Mouse (Mus musculus): ENCODE results near the gene Cwc22.
"Not testable (repeated sequence)": the region's sequence is repeated elsewhere in the genome, so short reads cannot be mapped to it uniquely, and the experiment has no call there.

The Cwc22 gene

GRCm38 (mm10) chr2:77895906-77896570 lies 50.1 kb downstream of the Cwc22 start:
- not testable (repeated sequence) for DNase-seq

GRCm38 (mm10) chr2:77894896-77895295 lies 51.3 kb downstream of the Cwc22 start:
- no peak for DNase-seq

GRCm38 (mm10) chr2:77893505-77893904 lies 52.7 kb downstream of the Cwc22 start:
- DNase-seq: no peak

- no peak for DNase-seq
Observed at GRCm38 (mm10) chr2:77892573-77892972, 53.6 kb downstream of the Cwc22 start.

- DNase-seq: no peak
Observed at GRCm38 (mm10) chr2:77890836-77891438, 55.2 kb downstream of the Cwc22 start.

GRCm38 (mm10) chr2:77889949-77890348 lies 56.2 kb downstream of the Cwc22 start:
- DNase-seq: no peak

GRCm38 (mm10) chr2:77889401-77889800 lies 56.8 kb downstream of the Cwc22 start:
- DNase-seq: no peak

GRCm38 (mm10) chr2:77888826-77889225 lies 57.3 kb downstream of the Cwc22 start:
- no peak for DNase-seq

- DNase-seq: no peak
Observed at GRCm38 (mm10) chr2:77888056-77888455, 58.1 kb downstream of the Cwc22 start.

- DNase-seq: no peak
Observed at GRCm38 (mm10) chr2:77887166-77887565, 59.0 kb downstream of the Cwc22 start.

- DNase-seq: no peak
Observed at GRCm38 (mm10) chr2:77885491-77886130, 60.6 kb downstream of the Cwc22 start.

- DNase-seq: no peak
Observed at GRCm38 (mm10) chr2:77885036-77885435, 61.1 kb downstream of the Cwc22 start.

GRCm38 (mm10) chr2:77884491-77884890 lies 61.7 kb downstream of the Cwc22 start:
- peak; percentile 41 for DNase-seq

GRCm38 (mm10) chr2:77882961-77883360 lies 63.2 kb downstream of the Cwc22 start:
- peak; percentile 18 for DNase-seq

GRCm38 (mm10) chr2:77881301-77882199 lies 64.6 kb downstream of the Cwc22 start:
- peak; percentile 45 for DNase-seq

- DNase-seq: no peak
Observed at GRCm38 (mm10) chr2:77880351-77880750, 65.8 kb downstream of the Cwc22 start.

GRCm38 (mm10) chr2:77879736-77880135 lies 66.4 kb downstream of the Cwc22 start:
- DNase-seq: peak; percentile 5

GRCm38 (mm10) chr2:77877156-77877855 lies 68.9 kb downstream of the Cwc22 start:
- peak; percentile 44 for DNase-seq

- peak; percentile 61 for DNase-seq
Observed at GRCm38 (mm10) chr2:77876331-77876730, 69.8 kb downstream of the Cwc22 start.

GRCm38 (mm10) chr2:77875516-77875915 lies 70.7 kb downstream of the Cwc22 start:
- DNase-seq: peak; percentile 13

- peak; percentile 30 for DNase-seq
Observed at GRCm38 (mm10) chr2:77874678-77875077, 71.5 kb downstream of the Cwc22 start.

GRCm38 (mm10) chr2:77873806-77874205 lies 72.4 kb downstream of the Cwc22 start:
- DNase-seq: peak; percentile 27
